Mouse (Mus musculus) ES-Bruce4 (cell line): ENCODE measurements at regions not wholly inside any gene's neighbourhood (a gene's known extent, or its start where the extent isn't known, plus 50 kb on each side); places are given as distances from the start of the nearest gene placed in this dataset.
A peak's percentile ranks its signal among the peaks of the same experiment; 100 is the strongest.

ENCODE experiments used
- CTCF ChIP-seq: IDR thresholded peaks from one replicate; pipeline ENCODE4 v1.8.1; 2011; ENCODE audit warnings: low read depth, low read length
- EP300 ChIP-seq: IDR thresholded peaks from 2 replicates; pipeline ENCODE4 v1.6.1; 2011; ENCODE audit warnings: low read depth, low read length; ENCODE audit not compliant: insufficient read depth
- POLR2A ChIP-seq: IDR thresholded peaks from one replicate; pipeline ENCODE4 v1.8.1; 2011; ENCODE audit warnings: low read length; ENCODE audit not compliant: insufficient read depth

DNA sequence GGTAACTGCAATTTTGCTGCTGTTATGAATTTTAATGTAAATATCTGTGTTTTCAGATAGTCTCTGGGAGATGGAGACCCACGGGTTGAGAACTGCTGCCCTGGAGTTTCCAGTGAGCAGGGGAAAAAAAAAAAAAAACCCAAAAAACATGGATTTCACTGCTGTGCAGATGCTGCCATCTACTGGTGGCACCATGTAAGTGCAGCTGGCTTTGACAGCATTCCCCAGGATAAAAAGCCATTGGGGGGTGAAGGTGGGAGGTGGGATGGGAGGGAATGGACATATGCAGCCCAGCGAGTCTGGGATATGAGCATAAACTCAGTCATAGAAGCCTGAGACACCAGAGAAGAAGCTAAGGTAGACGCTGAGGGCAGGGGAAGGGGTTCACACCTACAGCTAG is 413.3 kb downstream of the Zfp536 start:
- TF ChIP-seq CTCF (peak; percentile 70), POLR2A (no peak), EP300 (no peak)
